In genomic region chr6:72462550-72463257, GRCm38 (mm10) we compare ENCODE assay signal across 9 mouse cellular contexts. TPM values are rescaled to one million over a fixed set of nuclear protein-coding genes. Genes with fewer than 3 reads are reported as not detected.
DNase-seq lines count a peak whose midpoint lies in the region; ATAC-seq and TF ChIP-seq lines count a peak whose summit lies in the region.
"Not testable (repeated sequence)": the region's sequence is repeated elsewhere in the genome, so short reads cannot be mapped to it uniquely, and the experiment has no call there.
"Had no signal": no experiment of that assay in that cellular context is flagged by ENCODE, and none has a peak within 500 bp of the region (broad histone marks: within the 10 kb centered on the region; RNA-seq: fewer than 3 reads in every experiment).

No protein-coding gene starts in this region.

- WGBS in liver, adult 2 months = 56% methylated on average over 5 of the region's 5 CpGs
- WGBS in midbrain, embryonic 11.5 days = 80% methylated on average over 5 of the region's 5 CpGs

- not testable (repeated sequence) for H3K27me3 ChIP-seq in liver, adult 2 months (ENCODE audit: control insufficient read depth, insufficient read depth, low read length); midbrain, embryonic 11.5 days (ENCODE audit: control insufficient read depth, insufficient read depth, low read length)

- DNase-seq in fat pad, adult 2 months (ENCODE audit: extremely low read depth, low read depth, low spot score) = peak; percentile 99
- DNase-seq in heart, adult 11 months = peak; percentile 90
- DNase-seq in liver, adult 2 months (ENCODE audit: extremely low read depth, low read depth, low spot score) = peak; percentile 80
- peak; percentile 62 for DNase-seq in midbrain, embryonic 11.5 days (ENCODE audit: low spot score, missing footprints)
- peak; percentile 43 for DNase-seq in testis, postnatal 10 days (ENCODE audit: low spot score)

- TF ChIP-seq CTCF in liver, adult 2 months (IDR thresholded peaks at IDR 0.05; ENCODE audit: low read depth, low read length) = not testable (repeated sequence)

- not testable (repeated sequence) for H3K4me3 ChIP-seq in liver, adult 2 months (ENCODE audit: insufficient read depth, low read depth, low read length); midbrain, embryonic 11.5 days (ENCODE audit: low read depth, low read length)

- H3K36me3 ChIP-seq in liver, adult 2 months (ENCODE audit: control insufficient read depth, insufficient read depth, low read length); midbrain, embryonic 11.5 days (ENCODE audit: control insufficient read depth, insufficient read depth, low read length): not testable (repeated sequence)

- TF ChIP-seq POLR2A in liver, adult 2 months (IDR thresholded peaks at IDR 0.05; ENCODE audit: extremely low read depth, insufficient read depth, low read length) = not testable (repeated sequence)

- not testable (repeated sequence) for H3K9me3 ChIP-seq in midbrain, embryonic 11.5 days (ENCODE audit: control insufficient read depth, low read length)

- peaks cover 23% of the 10 kb centered on the region for H3K4me1 ChIP-seq in liver, adult 2 months (ENCODE audit: control insufficient read depth, insufficient read depth, low read length)
- not testable (repeated sequence) for H3K4me1 ChIP-seq in midbrain, embryonic 11.5 days (ENCODE audit: control insufficient read depth, insufficient read depth, low read length)

- H3K9ac ChIP-seq in liver, adult 2 months (ENCODE audit: low read depth, low read length); midbrain, embryonic 11.5 days (ENCODE audit: low read length): not testable (repeated sequence)

- ATAC-seq in midbrain, embryonic 11.5 days (ENCODE audit: low FRiP score) = not testable (repeated sequence)

- H3K27ac ChIP-seq in liver, adult 2 months (replicated peaks; ENCODE audit: insufficient read depth, low read depth, low read length) = peak overlapping the region; percentile 17
- not testable (repeated sequence) for H3K27ac ChIP-seq in midbrain, embryonic 11.5 days (ENCODE audit: low read depth, low read length)

- H3K79me2 ChIP-seq in liver, adult 2 months (ENCODE audit: control insufficient read depth, insufficient read depth, low read length) = not testable (repeated sequence)

- not testable (repeated sequence) for H3K4me2 ChIP-seq in midbrain, embryonic 11.5 days

RNA-seq across cellular contexts. Expression of gene Mat2a, which starts 23.3 kb away (rescaled TPM):
- total RNA-seq in liver, adult 2 months (2014; rRNA removed) = 54.0 and 59.7 TPM in 2 replicates
- 19.8 and 31.1 TPM in 2 replicates for polyA plus RNA-seq in liver, adult 2 months (2012; rRNA removed)
- 463 and 499 TPM in 2 replicates for polyA plus RNA-seq in midbrain, embryonic 11.5 days (2014; fragmentation: Nextera tagmentation; extraction: Ambion mirVana)

RNA-seq across cellular contexts. Expression of gene Ggcx, which starts 48.6 kb away (rescaled TPM):
- total RNA-seq in liver, adult 2 months (2014; rRNA removed) = 71.0 and 80.9 TPM in 2 replicates
- polyA plus RNA-seq in liver, adult 2 months (2012; rRNA removed) = 62.4 and 67.3 TPM in 2 replicates
- polyA plus RNA-seq in midbrain, embryonic 11.5 days (2014; fragmentation: Nextera tagmentation; extraction: Ambion mirVana) = 9.4 and 12.2 TPM in 2 replicates

RNA-seq across cellular contexts. Expression of gene Sh2d6, which starts 58.8 kb away (rescaled TPM):
- not detected in 2 replicates for total RNA-seq in liver, adult 2 months (2014; rRNA removed)
- not detected in 2 replicates for polyA plus RNA-seq in liver, adult 2 months (2012; rRNA removed)
- polyA plus RNA-seq in midbrain, embryonic 11.5 days (2014; fragmentation: Nextera tagmentation; extraction: Ambion mirVana) = 0.41 TPM in 1 of 2 replicates, not detected in the other
- total RNA-seq: ES-E14 had no signal
- polyA plus RNA-seq: activated CD4-positive, CD25-positive, alpha-beta regulatory T cell, adult 4 months; embryonic facial prominence, embryonic 12.5 days; embryonic facial prominence, embryonic 14.5 days had no signal

Comparison
In these comparisons a context has a peak if more than half of its experiments do, and no peak if none do; other contexts are left out.
1. DNase-seq: peak in every context shown above with its lines; median percentile 99 in fat pad, adult 2 months; 90 in heart, adult 11 months; 80 in liver, adult 2 months; 62 in midbrain, embryonic 11.5 days; 43 in testis, postnatal 10 days.
2. RNA of gene Mat2a, which starts 23.3 kb away (polyA plus RNA-seq): 463 to 499 TPM in midbrain, embryonic 11.5 days; 19.8 to 31.1 TPM in liver, adult 2 months; every median in the first group is over 10 times any median in the second.